Mouse (Mus musculus) urinary bladder, adult 2 months (tissue): ENCODE results near the gene Aldh1a2. TPM values are rescaled to one million over a fixed set of nuclear protein-coding genes. Genes with fewer than 3 reads are reported as not detected.

Experiments
- DNase-seq: peaks from one replicate; pipeline ENCODE4 v3.0.0; 2022; ENCODE audit warnings: low spot score
- polyA plus RNA-seq: library from polyadenylated mRNA; depleted of rRNA; stranded (reverse); fragments of >200 nt; gene quantifications from 2 replicates; pipeline ENCODE4 v1.2.3, GENCODE M21; 2012

The Aldh1a2 gene
- polyA plus RNA-seq, 1 experiment: 38.1 TPM

DNA sequence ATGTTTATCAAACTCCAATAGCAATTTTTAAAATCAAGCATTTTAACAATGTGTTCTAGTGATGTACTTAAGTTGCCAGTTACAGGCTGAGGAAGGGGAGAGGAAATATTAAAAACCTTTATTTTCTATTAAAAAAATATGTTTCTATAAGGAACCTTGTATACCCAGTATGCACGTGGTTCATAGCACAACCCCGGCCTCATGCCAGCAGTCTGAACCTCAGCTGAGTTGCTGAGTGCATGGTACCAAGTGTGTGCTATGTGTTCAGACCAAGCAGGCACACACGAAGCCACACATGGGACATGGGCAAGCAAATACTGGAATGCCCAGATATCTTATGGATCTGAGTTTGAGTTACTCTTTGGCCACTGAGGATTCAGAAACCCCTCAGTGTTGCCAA, 74.2 kb downstream of the Aldh1a2 start:
- no peak for DNase-seq

DNA sequence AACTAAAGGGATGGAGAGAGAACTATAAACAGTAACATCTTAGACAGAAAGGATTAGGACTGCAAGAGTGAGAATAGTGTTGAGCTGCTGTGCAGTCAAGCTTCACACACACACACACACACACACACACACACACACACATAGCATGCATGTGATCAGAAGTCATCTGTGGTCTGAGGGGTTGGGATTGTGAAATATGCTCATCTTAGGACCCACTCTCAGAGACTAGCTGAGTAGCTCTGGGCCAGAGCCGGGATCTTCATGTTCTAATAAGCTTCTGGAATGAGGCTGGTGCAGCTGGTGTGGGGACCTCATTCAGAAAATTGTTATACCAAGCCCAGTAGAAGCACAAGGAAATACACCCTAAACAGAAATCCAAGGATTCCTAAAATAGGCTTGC, 75.1 kb downstream of the Aldh1a2 start:
- no peak for DNase-seq

DNA sequence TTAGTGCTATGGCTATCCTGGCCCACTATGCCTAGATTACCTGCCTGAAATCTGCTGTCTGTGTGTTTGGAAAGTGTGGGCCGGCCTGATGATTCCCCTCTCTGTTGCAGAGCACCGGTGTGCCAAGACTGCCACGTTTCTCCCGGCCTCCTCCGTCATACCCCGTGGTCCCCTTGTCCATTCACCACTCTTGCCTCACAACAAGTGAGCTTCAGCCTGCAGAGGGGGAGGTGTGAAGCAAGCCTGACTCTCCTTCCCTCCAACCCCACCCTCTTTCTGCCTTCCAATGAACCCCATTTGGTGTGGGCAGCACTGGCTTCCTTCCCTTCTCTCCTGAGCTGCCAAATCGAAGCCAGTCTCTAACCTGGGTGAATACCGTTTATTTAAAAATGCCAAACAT, 79.9 kb downstream of the Aldh1a2 start:
- DNase-seq: no peak

DNA sequence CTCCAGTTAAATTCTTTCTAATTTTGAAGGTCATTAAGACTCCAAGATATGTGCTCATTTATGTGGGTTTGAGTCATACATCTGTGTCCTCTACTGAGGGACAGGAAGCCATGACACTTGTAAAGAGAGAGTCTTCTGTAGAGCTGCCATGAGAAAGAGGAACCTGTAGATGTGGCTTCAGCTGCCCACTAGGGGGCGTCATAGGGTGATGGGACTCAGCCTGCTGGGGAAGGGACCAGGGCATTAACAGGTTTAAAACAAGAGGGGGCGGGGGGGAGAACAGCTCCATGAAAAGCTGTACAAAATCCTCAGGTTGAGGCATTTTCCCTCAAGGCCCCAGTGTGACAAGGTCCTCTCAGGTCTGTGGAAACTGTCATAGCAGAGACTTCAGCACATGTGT, 88.0 kb downstream of the Aldh1a2 start:
- DNase-seq: no peak

DNA sequence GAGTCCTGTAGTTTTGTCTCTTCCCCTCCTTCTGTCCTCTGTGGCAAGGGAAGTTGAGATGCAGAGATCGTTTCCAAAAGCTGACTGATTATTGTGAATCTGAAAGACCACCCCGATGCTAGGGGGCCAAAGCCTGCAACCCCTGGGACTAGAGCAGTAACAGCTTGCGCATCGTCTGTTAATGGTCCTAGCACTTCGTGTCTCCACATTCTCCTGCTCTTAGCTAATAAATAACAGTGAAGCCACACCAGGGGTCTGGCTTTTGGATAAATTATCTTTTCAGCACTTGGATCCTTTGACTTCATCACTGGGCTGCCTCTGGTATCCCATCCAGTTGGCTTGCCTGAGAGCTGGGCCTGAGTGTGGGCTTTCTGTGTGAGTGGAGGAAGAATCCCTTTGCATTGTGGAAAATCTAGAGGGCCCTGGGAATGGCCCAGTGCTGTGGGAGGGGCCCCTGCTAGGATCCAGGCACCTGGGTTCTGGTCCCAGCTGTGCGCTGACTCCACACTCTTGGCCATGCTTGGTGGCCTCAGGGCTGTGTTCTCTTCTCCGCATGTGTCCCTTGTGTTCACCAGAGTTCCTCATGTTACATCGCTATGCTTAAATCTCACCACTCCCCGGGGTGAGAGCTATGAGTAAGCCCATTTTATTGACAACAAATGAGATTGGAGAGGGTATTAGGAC, 91.7 kb downstream of the Aldh1a2 start:
- no peak for DNase-seq

DNA sequence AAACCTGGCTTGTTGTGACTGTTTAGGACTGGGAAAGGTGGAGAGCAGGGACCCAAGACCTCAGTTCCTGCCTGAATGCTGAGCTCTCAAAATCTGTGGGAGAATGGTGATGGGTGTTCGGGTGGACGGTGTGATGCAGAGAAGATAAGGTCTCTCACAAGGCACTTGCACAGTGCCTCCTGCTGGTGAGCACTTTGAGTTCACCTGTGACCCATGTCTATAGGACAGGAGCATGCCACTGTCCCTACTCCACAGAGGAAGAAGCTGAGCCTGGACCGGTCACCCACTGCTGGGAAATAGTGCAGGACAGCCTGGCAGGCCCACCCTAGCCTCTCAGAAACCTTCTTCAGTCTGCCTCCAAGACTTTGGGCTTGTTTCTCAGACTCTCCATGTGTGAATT, 100.4 kb downstream of the Aldh1a2 start:
- DNase-seq: no peak

DNA sequence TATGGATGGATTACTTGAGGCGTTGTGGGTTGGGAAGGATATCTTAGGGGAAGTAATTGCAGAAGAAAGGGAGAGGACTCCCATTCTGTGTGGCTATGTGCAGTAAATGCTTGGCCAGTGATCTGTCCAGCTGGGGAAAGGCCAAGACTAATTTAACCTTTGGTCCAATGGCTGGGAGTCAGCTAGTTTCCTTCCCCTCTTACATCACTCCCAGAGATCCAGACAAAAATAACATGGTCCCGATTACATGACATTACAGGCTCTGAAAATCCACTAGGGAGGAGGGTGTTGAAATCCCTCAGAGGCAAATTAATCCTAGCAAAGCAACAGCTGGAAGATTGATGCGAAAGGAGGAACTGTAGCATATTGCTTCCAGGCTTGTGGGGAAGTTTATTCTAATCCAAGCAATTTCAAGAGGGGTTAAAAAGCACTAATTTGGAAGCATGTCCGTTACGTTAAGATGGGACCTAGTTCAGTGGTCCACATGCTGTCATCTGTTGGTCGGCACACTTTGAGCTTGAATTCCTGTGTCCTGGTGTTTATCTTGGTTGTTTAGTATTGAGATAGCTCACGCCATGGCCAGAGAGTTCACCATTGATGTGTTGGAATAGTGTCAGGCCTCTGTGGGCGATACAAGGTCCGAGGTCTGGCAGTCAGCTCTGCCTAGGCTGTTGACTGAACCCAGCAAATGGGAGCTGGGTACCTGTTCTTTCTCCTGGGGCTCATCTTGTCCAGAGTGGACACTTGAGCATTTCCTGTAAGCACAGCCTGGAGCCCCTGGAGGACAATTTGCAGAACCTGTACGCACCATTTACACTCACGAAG, 101.7 kb downstream of the Aldh1a2 start:
- no peak for DNase-seq

DNA sequence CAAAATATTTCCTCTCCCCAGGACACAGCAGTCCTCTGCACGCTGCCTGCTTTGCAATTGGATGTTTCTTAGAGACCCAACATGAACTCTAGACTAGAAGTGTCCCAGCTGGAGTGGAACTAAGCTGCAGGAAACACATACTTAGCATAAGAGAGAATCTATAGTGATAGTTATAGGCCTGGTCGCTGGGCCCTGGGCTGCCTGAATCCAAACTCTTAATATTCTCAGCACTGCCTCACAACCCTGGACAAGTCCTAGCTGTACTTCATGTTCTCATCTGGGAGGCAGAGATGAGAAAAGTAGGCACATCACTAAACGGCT, 102.3 kb downstream of the Aldh1a2 start:
- DNase-seq: no peak

DNA sequence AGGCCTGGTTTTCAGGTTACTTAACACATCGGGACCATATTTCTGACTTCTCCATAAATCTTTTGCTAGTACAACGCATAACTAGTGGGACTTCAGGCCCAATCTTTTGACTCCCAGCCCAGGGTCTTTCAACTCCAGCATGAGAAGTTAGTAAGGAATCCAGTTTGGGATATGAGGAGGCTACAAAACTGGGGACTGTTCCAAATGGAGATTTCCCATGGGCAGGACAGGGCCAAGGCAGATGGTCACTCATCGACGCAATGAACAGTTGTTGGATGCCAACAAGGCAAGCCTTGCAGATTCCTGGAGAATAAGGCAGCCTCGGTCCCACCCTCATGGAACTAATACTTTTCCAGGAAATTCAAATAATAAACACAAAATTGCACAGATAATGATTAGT, 104.2 kb downstream of the Aldh1a2 start:
- no peak for DNase-seq

DNA sequence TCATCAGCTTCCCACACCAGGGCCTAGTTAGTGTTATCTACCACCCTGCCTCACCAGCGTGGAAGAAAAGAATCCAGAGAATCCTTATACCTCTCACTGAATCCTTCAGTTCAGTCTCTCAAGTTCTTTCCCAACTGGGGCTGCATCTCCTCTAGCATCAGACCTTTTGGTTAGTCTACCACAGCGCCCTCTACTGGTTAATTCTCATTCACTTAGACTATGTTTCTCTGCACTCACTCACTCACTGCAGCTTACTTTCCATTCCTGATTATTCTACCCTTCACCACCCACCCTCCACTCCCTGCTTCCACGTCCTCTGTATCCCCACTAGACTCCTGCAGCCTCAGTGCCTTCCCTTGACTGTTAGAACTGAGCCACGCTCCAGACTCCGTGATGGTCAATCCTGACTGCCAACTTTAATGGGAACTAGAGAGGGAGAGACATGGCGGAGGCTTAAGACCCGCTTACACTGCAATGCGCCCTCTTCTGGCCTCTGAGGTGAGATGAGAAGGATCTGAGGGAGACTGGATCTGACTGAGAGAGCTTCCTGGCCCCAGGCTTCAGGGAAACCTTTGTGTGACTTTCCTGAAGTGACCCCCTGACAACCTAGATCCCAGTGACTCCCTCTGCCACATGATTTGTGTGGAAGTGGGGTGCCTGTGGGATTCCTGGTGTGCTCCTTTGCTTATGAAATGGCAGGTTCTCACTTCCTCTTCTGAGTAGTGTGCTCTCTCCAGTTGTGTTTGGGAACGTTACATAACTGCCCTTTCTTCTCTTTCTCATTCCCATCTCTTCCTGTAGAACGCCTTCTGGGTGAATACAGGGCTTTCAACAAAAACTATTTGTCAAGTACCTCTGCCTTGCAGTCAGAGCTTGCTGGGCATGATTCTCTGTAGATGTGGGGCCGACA, 104.9 kb downstream of the Aldh1a2 start:
- DNase-seq: no peak

DNA sequence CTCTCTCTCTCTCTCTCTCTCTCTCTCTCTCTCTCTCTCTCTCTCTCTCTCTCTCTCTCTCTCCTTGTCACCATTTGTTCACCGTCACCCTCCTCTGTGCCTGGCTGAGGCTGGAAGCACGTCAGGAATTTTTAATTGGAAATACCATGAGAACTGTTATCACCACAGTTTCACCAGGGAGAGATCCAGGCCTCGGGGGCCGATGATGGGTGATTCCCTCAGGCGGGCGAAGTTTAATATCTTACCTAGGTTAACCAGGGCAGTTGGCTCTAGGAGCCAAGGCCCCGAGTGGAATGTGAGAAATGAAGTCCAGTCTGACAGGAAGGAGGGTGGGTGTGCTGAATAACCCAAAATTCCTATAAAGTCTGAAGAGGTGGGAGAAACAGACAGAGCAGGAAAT, 105.8 kb downstream of the Aldh1a2 start:
- DNase-seq: no peak

DNA sequence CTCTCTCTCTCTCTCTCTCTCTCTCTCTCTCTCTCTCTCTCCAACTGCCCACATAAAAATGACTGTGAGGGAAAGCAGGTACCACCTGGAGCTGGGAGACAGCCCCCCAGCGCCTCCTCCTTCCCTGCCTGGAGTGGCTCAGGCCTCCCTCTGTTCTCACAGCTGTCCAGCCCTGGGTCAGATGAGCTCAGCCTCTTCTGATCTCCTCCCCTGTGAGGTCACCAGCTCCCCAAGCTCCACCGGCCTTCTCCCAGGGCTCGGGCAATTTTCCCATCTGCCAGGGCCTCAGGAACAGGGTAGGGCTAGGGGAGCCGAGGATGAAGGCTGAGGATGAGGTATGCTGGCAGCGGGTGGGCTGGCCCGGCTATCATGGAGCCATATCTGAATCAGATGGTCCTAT, 106.3 kb downstream of the Aldh1a2 start:
- no peak for DNase-seq

DNA sequence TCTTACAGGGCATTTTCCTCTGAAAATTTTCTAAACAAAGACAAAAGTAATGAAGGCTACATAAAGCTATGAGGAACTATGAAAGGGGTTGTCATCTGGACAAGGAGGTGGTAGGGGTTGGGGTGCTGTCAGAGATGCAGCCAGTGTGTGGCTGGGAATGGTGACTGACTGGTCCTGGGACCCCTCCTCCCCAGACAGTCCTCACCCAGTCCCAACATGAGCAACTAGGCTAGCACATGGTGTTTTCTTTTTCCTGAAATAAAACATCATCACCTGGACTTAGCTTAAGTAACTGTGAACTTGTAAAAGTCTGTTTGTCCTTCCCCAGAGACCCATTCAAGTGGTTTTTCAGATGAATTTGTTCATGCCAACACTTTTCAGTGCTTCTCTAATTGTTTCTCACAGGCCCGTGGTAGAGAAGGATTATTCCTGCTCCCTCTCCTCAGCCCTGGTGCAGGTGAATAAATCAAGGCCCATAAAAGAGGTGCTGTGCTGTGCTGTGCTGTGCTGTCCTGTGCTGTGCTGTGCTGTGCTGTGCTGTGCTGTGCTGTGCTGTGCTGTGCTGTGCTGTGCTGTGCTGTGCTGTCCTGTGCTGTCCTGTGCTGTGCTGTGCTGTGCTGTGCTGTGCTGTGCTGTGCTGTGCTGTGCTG, 107.8 kb downstream of the Aldh1a2 start:
- DNase-seq: no peak

DNA sequence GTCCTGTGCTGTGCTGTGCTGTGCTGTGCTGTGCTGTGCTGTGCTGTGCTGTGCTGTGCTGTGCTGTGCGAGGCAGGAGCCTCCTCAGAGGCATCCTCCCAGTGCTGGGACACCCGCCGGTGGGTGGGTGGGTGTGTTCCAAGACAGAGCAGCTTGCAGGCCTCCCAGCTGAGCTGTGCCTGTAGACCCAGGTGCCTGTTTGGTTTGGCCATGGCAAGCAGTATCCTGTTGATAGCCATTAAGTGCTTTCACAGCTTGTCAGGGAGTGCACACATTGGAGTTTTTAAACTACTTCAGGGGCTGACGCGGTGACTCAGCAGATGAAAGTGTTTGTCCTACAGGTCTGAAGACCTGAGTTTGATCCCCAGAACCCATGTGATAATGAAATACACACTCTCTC, 108.5 kb downstream of the Aldh1a2 start:
- DNase-seq: no peak

DNA sequence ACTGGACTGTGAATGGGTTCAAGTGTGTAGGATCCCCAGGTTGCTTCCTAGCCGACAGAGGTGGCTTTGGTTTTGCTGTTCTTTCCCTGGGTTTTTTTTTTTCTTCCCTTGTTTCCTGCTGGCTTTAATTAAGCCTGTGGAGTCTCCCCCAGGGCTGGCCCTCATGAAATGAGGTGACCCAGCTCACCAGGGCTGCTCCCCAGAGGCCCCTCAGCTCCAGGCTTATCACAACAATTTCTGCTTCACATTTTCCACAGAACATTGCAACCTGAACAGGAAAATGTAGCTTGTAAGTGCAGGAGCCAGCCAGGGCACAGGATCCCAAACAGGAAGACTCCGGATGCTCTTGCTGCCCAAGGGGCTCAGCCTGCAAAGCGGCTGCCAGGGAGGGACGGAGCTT, 110.7 kb downstream of the Aldh1a2 start:
- DNase-seq: no peak

DNA sequence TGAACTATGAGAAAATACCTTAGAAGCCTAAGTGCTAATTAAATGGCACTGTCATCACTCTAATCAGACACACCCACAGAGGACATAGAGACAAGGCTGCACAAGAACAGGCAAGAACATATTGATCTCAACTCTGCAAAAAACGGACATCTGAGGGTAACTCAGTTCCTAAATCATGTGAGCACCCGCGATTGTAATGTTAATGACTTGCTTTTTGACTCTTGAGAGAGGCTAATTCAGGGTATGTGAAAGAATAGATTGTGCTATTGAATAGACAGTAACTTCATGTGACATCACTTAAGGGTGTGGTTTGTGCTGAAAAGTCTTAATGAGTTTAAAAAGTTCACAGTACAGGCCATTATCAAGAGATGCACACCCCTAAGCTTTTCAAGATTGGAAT, 116.1 kb downstream of the Aldh1a2 start:
- DNase-seq: no peak

DNA sequence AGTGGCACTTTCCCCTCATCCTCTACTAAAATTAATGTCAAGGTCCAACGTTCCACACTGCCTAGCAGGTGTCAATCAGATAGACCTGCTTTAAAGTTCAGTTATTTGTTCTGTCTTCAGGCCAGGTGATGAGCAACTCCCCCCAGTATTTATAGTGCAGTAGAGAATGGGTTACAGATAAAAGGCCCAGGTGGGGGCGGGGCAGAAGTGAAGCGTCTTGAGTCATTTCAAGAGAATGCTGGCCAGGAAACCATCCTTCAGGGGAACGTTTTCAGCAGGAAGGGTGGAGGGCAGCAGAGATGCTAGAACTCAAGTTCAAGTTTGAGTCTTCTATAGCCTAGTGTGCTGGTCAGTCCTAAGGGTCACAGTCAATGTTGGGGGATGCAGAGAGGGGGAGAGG, 121.1 kb downstream of the Aldh1a2 start:
- no peak for DNase-seq

DNA sequence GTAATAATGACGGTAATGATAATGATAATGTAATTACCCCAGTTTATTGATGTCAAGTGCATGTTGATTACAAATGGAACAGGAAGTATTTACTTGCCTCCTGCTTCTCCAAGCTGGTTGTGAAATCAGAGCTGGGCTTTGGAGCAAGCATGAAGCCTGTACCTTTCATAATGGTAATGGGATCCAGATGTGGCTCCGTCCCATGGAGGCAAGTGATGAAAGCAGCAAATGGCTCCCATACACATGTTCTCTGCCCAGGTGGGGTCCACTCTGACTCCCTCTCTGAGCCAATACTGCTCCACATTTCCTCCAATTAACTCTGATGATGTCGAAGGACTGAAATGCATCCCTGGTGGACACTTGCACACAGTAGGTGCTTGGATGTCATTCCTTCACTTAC, 121.8 kb downstream of the Aldh1a2 start:
- DNase-seq: no peak

DNA sequence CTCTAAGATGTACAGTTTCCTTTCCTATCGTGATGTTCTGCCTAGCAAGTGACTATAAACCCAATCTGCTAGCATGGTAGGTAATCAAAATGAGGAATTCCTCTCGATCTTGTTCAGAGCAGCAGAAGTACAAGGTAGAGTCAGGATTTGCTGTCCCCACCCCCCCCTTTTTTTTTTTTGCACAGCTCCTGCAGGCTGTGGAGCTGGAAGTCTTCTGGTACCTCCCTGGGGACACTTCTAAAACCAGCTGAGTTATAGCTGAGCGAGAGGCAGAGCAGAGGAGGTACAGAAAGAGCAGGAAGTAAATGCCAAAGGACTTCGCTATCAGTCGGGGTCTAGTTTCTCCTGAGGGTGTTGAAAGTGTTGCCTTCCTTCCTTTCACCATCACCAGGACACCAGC, 124.5 kb downstream of the Aldh1a2 start:
- no peak for DNase-seq
